ENCODE assay signal across 8 mouse cellular contexts in the genomic region with DNA sequence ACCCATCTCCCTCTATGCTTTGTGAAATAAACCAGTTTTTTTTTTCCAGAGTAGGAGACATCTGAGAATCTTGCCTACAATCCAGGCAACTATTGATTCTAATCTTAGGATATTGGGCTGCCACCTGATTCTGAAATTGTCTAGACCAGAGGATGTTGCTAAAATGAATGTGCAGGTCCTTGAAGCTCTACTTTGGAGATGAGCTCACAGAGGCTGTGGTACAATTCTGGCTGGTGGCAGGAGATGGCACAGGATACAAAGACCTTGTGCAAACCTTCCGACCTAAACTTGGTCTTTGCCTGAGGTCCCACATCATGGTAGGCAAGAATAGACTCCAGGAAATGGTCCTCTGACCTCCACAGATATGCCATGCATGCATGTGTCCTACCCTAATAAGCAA. TPM values are rescaled to one million over a fixed set of nuclear protein-coding genes. Genes with fewer than 3 reads are reported as not detected.
DNase-seq lines count a peak whose midpoint lies in the region; ATAC-seq and TF ChIP-seq lines count a peak whose summit lies in the region.
"Had no signal": no experiment of that assay in that cellular context is flagged by ENCODE, and none has a peak within 500 bp of the region (broad histone marks: within the 10 kb centered on the region; RNA-seq: fewer than 3 reads in every experiment).

No protein-coding gene starts in this region.

- peak overlapping the region; percentile 39; the same call in 1 of the 2 replicates for H3K27ac ChIP-seq in kidney, embryonic 15.5 days
- H3K27ac ChIP-seq in kidney, adult 2 months (ENCODE audit: insufficient read depth, low read depth, low read length): no peak overlapping the region
- H3K27ac ChIP-seq in liver, embryonic 14.5 days: no peak overlapping the region

- ATAC-seq in kidney, embryonic 15.5 days (replicated peaks; ENCODE audit: low FRiP score): no peak
- no peak for ATAC-seq in G1E (ENCODE audit: extremely low read depth, insufficient number of reproducible peaks, low FRiP score, poor library complexity, severe bottlenecking)
- ATAC-seq in liver, embryonic 14.5 days (ENCODE audit: insufficient read depth): no peak
- no peak for ATAC-seq in frontal cortex, adult (ENCODE audit: low TSS enrichment)

- no peak for TF ChIP-seq EP300 in liver, embryonic 14.5 days (IDR thresholded peaks at IDR 0.05; ENCODE audit: low read depth)

- H3K27me3 ChIP-seq in kidney, embryonic 15.5 days: peaks cover 4% of the 10 kb centered on the region
- H3K27me3 ChIP-seq in kidney, adult 2 months (replicated peaks; ENCODE audit: control insufficient read depth, insufficient read depth, low read length): no peaks in the 10 kb centered on the region
- no peaks in the 10 kb centered on the region for H3K27me3 ChIP-seq in G1E (ENCODE audit: insufficient read depth, low read length)
- H3K27me3 ChIP-seq in liver, embryonic 14.5 days (ENCODE audit: control insufficient read depth, insufficient read depth, low read length): no peaks in the 10 kb centered on the region

- no peak for TF ChIP-seq POLR2A in kidney, adult 2 months (IDR thresholded peaks at IDR 0.05; ENCODE audit: low read depth, low read length)

- no peak for TF ChIP-seq CTCF in kidney, adult 2 months (conservative IDR thresholded peaks at IDR 0.05; ENCODE audit: insufficient read depth, insufficient read length, low read depth, low read length)
- TF ChIP-seq CTCF in G1E (IDR thresholded peaks at IDR 0.05; ENCODE audit: low read depth, low read length): no peak
- no peak for TF ChIP-seq CTCF in liver, embryonic 14.5 days (IDR thresholded peaks at IDR 0.05; ENCODE audit: low read depth)

- peaks cover 46% of the 10 kb centered on the region for H3K36me3 ChIP-seq in kidney, embryonic 15.5 days
- no peaks in the 10 kb centered on the region for H3K36me3 ChIP-seq in kidney, adult 2 months (ENCODE audit: control insufficient read depth, insufficient read depth, low read length)
- peaks cover 55% of the 10 kb centered on the region for H3K36me3 ChIP-seq in G1E (replicated peaks)
- peaks cover 10% of the 10 kb centered on the region for H3K36me3 ChIP-seq in liver, embryonic 14.5 days (replicated peaks; ENCODE audit: control insufficient read depth, insufficient read depth, low read depth)

- no peak overlapping the region for H3K9ac ChIP-seq in kidney, embryonic 15.5 days
- H3K9ac ChIP-seq in liver, embryonic 14.5 days (replicated peaks): no peak overlapping the region

- H3K4me2 ChIP-seq in kidney, embryonic 15.5 days: no peak overlapping the region
- peak overlapping the region; percentile 26 for H3K4me2 ChIP-seq in liver, embryonic 14.5 days (ENCODE audit: low read depth)

- DNase-seq in kidney, adult 2 months: no peak
- DNase-seq in CD4-positive helper T cell, adult 2 months (ENCODE audit: low read depth, low spot score): peak; percentile 61
- no peak for DNase-seq in G1E (ENCODE audit: low spot score)
- no peak for DNase-seq in liver, embryonic 14.5 days (ENCODE audit: low read depth in 3 of 3, low spot score in 3 of 3)
- no peak for DNase-seq in layer of hippocampus, postnatal 10 days (ENCODE audit: low spot score in 2 of 2)

- WGBS in kidney, embryonic 15.5 days: 69% methylated on average over 1 of the region's 1 CpGs
- 67% methylated on average over 1 of the region's 1 CpGs for WGBS in kidney, adult 2 months
- WGBS in liver, embryonic 14.5 days (ENCODE audit: insufficient replicate concordance): 44% methylated on average over 1 of the region's 1 CpGs

- H3K4me1 ChIP-seq in kidney, embryonic 15.5 days: peaks cover 35% of the 10 kb centered on the region
- H3K4me1 ChIP-seq in kidney, adult 2 months (ENCODE audit: control insufficient read depth, insufficient read depth, low read length): no peaks in the 10 kb centered on the region
- H3K4me1 ChIP-seq in G1E (ENCODE audit: insufficient read depth, low read depth, low read length): peaks cover 61% of the 10 kb centered on the region
- peaks cover 9% of the 10 kb centered on the region in 2 experiments for H3K4me1 ChIP-seq in liver, embryonic 14.5 days (replicated peaks; ENCODE audit: control insufficient read depth in 2 of 2, insufficient read depth in 2 of 2, low read length in 1 of 2)

- H3K9me3 ChIP-seq in kidney, embryonic 15.5 days (replicated peaks): peaks cover 7% of the 10 kb centered on the region; the same call in 1 of the 2 replicates
- H3K9me3 ChIP-seq in G1E (replicated peaks): peaks cover 12% of the 10 kb centered on the region
- no peaks in the 10 kb centered on the region; the same call in 1 of the 2 replicates for H3K9me3 ChIP-seq in liver, embryonic 14.5 days (ENCODE audit: control insufficient read depth, low read length)

- H3K4me3 ChIP-seq in kidney, embryonic 15.5 days (replicated peaks): no peak overlapping the region
- no peak overlapping the region for H3K4me3 ChIP-seq in kidney, adult 2 months (ENCODE audit: insufficient read depth, low read depth, low read length)
- peak overlapping the region; percentile 74; the same call in 1 of the 2 replicates for H3K4me3 ChIP-seq in G1E (ENCODE audit: low read depth, low read length)
- H3K4me3 ChIP-seq in liver, embryonic 14.5 days (ENCODE audit: insufficient read depth in 1 of 2, low read depth in 2 of 2, low read length in 2 of 2): no peak overlapping the region

RNA-seq across cellular contexts. Expression of a gene that starts 0.7 kb away (rescaled TPM):
- polyA plus RNA-seq in kidney, embryonic 15.5 days (2015; fragmentation: Nextera tagmentation; extraction: Ambion mirVana): 3.9 and 4.5 TPM in 2 replicates
- 10.6 and 11.8 TPM in 2 replicates for polyA plus RNA-seq in kidney, adult 2 months (2012; rRNA removed)
- total RNA-seq in G1E (2014; fragmentation: Nextera tagmentation): 17.4 and 35.9 TPM in 2 replicates
- 12.1 and 15.2 TPM in 2 replicates for total RNA-seq in G1E (2017)
- polyA plus RNA-seq in G1E (2012): 21.1 and 21.6 TPM in 2 replicates
- 11.2 and 12.7 TPM in 2 replicates for polyA plus RNA-seq in liver, embryonic 14.5 days (2012; rRNA removed)
- polyA plus RNA-seq in liver, embryonic 14.5 days (2014; fragmentation: Nextera tagmentation; extraction: Ambion mirVana): 4.9 and 6.0 TPM in 2 replicates
- 10 to 100 TPM in 1 of 2 experiments, 1 to 10 TPM in 1; 9.3 to 10.3 TPM for total RNA-seq in layer of hippocampus, postnatal 10 days (2021)

RNA-seq across cellular contexts. Expression of a gene that starts 7.3 kb away (rescaled TPM):
- 253 and 292 TPM in 2 replicates for polyA plus RNA-seq in kidney, embryonic 15.5 days (2015; fragmentation: Nextera tagmentation; extraction: Ambion mirVana)
- 52.3 and 55.5 TPM in 2 replicates for polyA plus RNA-seq in kidney, adult 2 months (2012; rRNA removed)
- total RNA-seq in G1E (2014; fragmentation: Nextera tagmentation) (4.6 and 8.4 TPM in 2 replicates), G1E (2017) (7.4 and 10.5 TPM in 2 replicates)
- 20.8 and 27.2 TPM in 2 replicates for polyA plus RNA-seq in G1E (2012)
- 14.3 and 15.8 TPM in 2 replicates for polyA plus RNA-seq in liver, embryonic 14.5 days (2012; rRNA removed)
- polyA plus RNA-seq in liver, embryonic 14.5 days (2014; fragmentation: Nextera tagmentation; extraction: Ambion mirVana): 33.8 and 39.7 TPM in 2 replicates
- total RNA-seq in layer of hippocampus, postnatal 10 days (2021): 10 to 100 TPM in 1 of 2 experiments, 1 to 10 TPM in 1; 8.2 to 10.3 TPM

RNA-seq across cellular contexts. Expression of a gene that starts 11.5 kb away (rescaled TPM):
- 15.7 and 17.5 TPM in 2 replicates for polyA plus RNA-seq in kidney, embryonic 15.5 days (2015; fragmentation: Nextera tagmentation; extraction: Ambion mirVana)
- polyA plus RNA-seq in kidney, adult 2 months (2012; rRNA removed): 262 and 316 TPM in 2 replicates
- total RNA-seq in G1E (2014; fragmentation: Nextera tagmentation) (62.8 and 79.8 TPM in 2 replicates), G1E (2017) (41.6 and 47.0 TPM in 2 replicates)
- 264 and 361 TPM in 2 replicates for polyA plus RNA-seq in G1E (2012)
- polyA plus RNA-seq in liver, embryonic 14.5 days (2012; rRNA removed): 59.7 and 79.7 TPM in 2 replicates
- 5.9 and 8.6 TPM in 2 replicates for polyA plus RNA-seq in liver, embryonic 14.5 days (2014; fragmentation: Nextera tagmentation; extraction: Ambion mirVana)
- 100 to 1,000 TPM; 137 to 139 TPM for total RNA-seq in layer of hippocampus, postnatal 10 days (2021)

RNA-seq across cellular contexts. Expression of a gene that starts 20.8 kb away (rescaled TPM):
- 8.7 and 10.0 TPM in 2 replicates for polyA plus RNA-seq in kidney, embryonic 15.5 days (2015; fragmentation: Nextera tagmentation; extraction: Ambion mirVana)
- 9.6 and 25.5 TPM in 2 replicates for polyA plus RNA-seq in kidney, adult 2 months (2012; rRNA removed)
- 56.7 and 59.4 TPM in 2 replicates for total RNA-seq in G1E (2014; fragmentation: Nextera tagmentation)
- 104 and 113 TPM in 2 replicates for total RNA-seq in G1E (2017)
- 179 and 186 TPM in 2 replicates for polyA plus RNA-seq in G1E (2012)
- 17.5 and 20.9 TPM in 2 replicates for polyA plus RNA-seq in liver, embryonic 14.5 days (2012; rRNA removed)
- polyA plus RNA-seq in liver, embryonic 14.5 days (2014; fragmentation: Nextera tagmentation; extraction: Ambion mirVana): 7.9 and 9.3 TPM in 2 replicates
- total RNA-seq in layer of hippocampus, postnatal 10 days (2021): 1 to 10 TPM; 3.3 to 3.8 TPM

RNA-seq across cellular contexts. Expression of a gene that starts 25.1 kb away (rescaled TPM):
- polyA plus RNA-seq in kidney, embryonic 15.5 days (2015; fragmentation: Nextera tagmentation; extraction: Ambion mirVana): 0.31 and 0.39 TPM in 2 replicates
- 1.6 and 2.0 TPM in 2 replicates for polyA plus RNA-seq in kidney, adult 2 months (2012; rRNA removed)
- 0.60 TPM in 1 of 2 replicates, not detected in the other for total RNA-seq in G1E (2014; fragmentation: Nextera tagmentation)
- total RNA-seq in G1E (2017): 0.44 TPM in 1 of 2 replicates, not detected in the other
- 0.07 and 0.10 TPM in 2 replicates for polyA plus RNA-seq in G1E (2012)
- polyA plus RNA-seq in liver, embryonic 14.5 days (2012; rRNA removed): 0.01 and 0.03 TPM in 2 replicates
- polyA plus RNA-seq in liver, embryonic 14.5 days (2014; fragmentation: Nextera tagmentation; extraction: Ambion mirVana): 0.13 TPM in 1 of 2 replicates, not detected in the other
- total RNA-seq in layer of hippocampus, postnatal 10 days (2021): under 1 TPM; 0.13 to 0.27 TPM
- total RNA-seq: neutrophil, adult 5-6 weeks had no signal
